Mouse (Mus musculus) Muller cell, postnatal 12 days (primary cell): ENCODE data around the gene Cldnd2.
A peak's percentile ranks its signal among the peaks of the same experiment; 100 is the strongest.
"Not testable (repeated sequence)": the region's sequence is repeated elsewhere in the genome, so short reads cannot be mapped to it uniquely, and the experiment has no call there.

Experiments
- DNase-seq: peaks from one replicate; pipeline ENCODE4 v3.0.0-alpha.2; 2015; ENCODE audit errors: inconsistent ontology term

Gene Cldnd2

DNA sequence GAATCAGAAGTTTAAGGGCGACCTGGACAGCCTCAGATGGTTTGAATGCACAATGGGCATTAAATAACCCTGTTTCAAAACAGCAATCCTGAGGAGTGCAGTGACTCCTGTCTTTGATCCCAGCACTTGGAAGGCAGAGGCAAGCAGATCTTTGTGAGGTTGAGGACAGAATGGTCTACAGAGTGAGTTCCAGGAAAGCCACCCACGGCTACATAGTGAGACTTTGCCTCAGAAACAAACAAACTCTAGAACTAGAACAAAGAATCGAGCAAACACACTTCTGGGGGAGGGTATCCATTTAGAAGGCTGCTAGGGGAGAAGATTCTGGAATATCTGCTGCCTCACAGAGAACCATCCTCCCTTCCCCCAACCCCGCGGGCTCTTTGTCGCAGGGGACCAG lies at the start of gene Cldnd2:
Gene Cldnd2 (plus strand): TSS at position 301 of the 400 bp plus-strand sequence.
- no peak for DNase-seq

DNA sequence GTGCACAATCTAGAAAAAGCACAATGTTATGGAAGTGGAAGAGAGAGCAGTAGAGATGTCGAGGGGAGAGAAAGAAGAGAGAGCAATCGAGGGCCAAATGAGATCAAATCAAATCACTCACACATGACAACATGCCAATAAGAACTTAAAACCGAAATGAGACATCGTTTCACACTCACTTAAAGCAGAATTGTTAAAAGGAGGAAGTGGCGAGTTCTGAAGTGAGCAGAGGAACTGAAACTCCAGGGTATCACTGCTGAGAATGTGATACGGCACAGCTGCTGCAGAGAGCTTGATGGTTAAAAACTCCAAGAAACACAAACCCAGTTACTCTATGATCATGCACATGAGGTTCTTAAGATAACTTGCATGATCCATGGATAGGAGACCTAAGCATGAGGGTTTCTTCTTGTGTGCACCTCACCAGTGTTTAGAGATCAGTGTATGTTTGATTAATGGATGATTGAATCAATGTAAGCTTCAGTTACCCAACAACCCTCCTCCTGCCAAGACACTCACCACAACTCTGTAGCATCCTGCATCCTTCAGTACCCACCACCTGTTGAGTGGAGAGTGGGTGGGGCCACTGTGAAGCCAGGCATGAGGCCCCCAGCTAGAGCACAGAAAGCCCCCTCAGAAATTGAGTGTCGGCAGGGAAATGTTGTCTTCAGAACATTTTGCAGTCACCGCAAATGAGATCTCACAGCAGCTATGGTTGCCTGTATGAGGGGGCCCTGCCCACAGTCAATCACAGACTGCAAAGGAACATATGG lies 48.0 kb upstream of the Cldnd2 start:
- DNase-seq = no peak

DNA sequence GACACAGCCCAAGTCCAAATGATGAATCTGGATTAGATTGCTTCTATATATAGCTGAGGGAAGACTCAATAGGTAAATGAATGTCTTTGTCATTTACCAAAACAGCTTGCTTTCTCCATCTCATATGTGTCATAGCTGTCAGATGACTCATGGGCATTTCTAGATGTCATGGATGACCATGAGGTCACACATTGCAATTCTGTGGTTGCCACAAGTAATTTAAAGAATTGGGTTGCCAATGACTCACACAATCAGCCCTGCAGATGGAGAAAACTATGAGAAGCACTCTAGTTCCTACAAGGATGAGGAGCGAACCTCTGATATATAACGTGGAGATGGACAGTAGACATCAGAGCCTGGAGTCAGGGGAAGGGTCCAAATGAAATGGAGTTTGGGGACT lies 41.1 kb upstream of the Cldnd2 start:
- DNase-seq = peak; percentile 77

DNA sequence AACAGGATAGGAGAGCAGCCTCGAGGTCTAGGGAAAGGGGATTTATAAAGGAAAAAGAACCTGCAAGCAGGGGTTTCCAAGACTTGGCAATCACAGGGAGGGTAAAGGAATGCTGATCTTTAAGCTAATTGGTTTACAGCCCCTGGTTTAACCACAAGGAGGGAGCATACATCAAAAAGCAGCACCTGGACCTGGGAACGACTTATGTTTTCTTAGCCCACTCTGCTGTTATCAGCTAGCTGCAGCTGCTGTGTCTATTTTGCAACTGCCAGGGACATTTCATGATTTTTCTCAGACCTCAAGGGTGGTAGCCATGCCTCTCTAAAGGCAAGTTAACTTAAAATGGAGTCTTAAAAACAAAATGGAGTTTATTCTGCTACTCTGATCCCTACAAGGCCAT lies 37.9 kb upstream of the Cldnd2 start:
- DNase-seq = no peak

DNA sequence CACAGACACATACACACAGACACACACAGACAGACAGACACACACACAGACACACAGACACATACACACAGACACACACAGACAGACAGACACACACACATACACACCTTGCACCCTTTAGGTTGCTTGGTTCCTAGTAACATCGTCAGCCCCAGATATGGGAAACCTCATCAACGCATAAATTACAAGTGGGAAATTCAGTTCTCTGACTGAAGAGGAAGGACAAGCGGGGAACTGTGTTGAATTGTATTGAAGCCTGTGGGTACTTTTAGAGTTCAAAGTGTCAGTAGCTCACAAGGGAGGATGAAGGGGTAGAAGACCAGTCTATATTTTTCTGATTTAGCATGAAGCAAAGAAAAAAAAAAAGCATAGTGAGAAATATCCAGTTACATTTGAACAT lies 33.0 kb upstream of the Cldnd2 start:
- no peak for DNase-seq

DNA sequence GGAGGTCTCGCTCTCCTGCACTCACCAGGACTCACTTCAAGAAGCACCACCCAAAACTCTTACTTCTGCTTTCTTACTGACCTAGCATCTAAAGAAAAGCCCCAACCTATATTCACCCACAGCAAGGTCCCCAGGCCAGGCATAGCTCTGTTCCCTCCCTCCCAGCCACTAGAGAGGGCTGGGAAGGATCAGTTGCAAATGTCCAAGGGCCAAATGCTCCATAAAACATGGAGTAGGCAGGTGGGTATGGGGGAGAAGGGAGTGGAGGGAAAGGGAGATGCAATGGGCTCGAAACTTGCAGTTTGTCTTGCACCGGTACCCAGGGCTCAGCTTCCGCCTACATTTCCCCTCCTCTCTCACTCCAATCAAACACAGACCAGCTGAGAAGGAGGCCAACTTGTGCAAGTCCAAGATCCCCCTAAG lies 32.4 kb upstream of the Cldnd2 start, which contains the start of gene Siglecg:
Gene Siglecg (plus strand): TSS at position 74 of the 423 bp plus-strand sequence.
- no peak for DNase-seq

DNA sequence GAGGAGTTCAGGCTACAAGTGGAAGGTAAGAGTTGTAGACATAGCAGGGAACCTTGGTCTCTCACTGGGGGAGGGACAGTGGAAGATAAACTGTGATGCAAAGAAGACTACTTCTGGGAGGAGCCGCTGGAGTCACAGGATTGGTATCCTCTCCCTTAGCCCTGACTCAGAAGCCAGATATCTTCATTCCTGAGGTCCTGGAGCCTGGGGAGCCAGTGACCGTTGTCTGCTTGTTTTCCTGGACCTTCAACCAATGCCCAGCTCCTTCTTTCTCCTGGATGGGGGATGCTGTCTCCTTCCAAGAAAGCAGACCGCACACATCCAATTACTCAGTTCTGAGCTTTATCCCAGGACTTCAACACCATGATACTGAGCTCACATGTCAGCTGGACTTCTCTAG lies 31.5 kb upstream of the Cldnd2 start:
- peak; percentile 40 for DNase-seq

DNA sequence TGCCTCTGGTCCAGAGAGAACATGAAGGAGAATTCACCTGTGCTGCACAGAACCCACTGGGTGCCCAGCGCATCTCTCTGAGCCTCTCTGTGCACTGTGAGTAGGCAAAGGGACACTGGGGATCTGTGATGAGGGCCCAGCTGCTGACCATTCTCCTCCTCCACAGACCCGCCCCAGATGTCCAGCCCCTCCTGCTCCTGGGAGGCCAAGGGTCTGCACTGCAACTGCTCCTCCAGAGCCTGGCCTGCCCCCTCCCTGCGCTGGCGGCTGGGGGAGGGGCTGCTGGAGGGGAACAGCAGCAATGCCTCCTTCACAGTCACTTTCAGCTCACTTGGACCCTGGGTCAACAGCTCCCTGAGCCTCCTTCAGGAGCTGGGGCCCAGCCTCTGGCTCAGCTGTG lies 28.9 kb upstream of the Cldnd2 start:
- not testable (repeated sequence) for DNase-seq

DNA sequence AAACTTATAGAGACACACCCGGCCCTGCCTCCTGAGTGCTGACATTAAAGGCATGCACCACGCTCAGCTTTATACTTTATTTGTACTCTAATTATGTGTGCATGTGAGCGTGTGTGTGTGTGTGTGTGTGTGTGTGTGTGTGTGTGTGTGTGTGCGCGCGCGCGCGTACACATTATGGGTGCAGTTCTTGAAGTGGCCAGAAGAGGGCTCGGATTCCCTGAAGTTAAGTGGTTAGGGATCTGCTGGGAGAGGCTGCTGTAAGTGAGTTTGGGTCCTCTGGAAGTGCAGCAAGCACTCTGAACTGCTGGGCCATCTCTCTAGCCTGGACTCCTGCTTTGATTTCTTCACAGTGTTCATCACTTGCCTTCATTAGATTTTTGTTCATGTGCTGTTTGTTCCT lies 23.3 kb upstream of the Cldnd2 start:
- DNase-seq = no peak

DNA sequence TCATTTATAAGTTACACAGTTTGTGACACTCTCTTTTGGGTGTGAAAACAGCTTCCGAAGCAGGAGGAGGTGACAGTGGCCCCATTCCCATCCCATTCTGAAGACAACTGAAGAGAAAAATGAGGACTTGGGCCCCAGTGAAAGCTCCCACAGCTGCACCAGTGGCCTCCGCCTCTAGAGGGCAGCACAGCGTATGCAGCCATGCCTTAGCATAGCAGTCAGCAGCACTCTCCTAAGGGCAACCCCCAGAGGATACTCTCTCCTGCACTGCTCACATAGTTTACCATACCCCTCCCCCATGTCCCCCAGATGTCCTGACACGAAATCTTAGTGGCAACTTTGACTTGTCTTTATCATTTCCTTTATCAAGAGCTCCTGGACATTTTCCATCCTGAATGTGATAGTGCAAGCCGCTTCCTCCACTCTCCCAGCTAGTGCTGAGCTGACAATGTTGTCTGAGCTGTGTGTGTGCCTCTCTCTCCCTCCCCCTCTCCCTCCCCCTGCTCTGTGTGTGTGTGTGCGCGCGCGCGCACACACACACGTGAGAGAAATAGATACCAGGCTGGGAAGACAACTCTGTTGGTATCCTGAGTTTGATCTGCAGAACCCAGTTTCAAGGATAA lies 17.5 kb upstream of the Cldnd2 start:
- DNase-seq = peak; percentile 72

DNA sequence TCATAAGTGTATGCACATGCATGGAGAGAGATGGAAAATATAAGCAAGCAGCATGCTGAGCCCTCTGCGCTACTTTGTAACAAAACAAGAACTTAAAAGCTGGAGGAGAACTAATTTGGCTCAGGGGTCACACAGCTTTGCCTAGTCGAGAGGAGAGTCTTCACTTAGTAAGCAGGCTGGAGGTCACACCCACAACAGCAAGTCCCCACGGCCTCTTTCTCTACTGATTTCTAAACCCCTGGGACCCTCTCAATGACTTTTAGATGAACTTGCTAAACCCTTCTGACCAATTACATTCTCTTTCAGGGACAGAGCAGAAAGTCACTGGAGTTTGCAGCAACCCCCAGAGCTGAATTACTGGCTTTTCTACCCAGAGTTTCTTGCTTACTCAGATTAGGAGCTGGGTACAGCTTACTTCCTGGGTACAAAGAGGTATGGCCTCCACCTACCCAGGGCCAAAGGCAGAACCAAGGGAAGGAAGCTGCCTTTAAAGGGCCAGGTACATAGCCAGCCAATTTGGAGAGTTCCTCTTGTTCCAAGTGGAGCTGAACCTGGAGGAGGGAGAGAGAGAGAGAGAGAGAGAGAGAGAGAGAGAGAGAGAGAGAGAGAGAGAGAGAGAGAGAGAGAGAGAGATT lies 16.5 kb upstream of the Cldnd2 start:
- DNase-seq = no peak

DNA sequence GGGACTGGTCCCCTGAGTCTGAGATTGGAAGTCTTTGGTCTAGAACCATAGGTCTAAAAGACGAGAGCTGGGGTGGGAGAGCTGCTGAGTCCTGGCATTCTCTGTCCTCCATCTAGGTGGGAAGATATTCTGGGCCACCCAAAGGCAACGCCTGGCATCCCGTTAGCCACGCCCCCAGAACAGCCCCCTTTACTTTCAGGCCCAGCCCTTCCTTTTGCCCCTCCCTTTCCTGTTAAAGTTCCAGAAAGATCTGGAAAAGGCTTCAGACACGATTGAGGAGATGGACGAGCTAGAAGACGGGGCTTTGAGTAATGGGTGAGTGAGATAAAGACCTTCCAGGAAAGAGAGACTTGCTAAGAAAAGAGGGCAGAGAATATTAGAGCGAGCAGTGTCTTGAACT lies 13.2 kb upstream of the Cldnd2 start, which contains the start of gene Lim2:
Gene Lim2 (plus strand): TSS at position 265 of the 400 bp plus-strand sequence.
- no peak for DNase-seq

DNA sequence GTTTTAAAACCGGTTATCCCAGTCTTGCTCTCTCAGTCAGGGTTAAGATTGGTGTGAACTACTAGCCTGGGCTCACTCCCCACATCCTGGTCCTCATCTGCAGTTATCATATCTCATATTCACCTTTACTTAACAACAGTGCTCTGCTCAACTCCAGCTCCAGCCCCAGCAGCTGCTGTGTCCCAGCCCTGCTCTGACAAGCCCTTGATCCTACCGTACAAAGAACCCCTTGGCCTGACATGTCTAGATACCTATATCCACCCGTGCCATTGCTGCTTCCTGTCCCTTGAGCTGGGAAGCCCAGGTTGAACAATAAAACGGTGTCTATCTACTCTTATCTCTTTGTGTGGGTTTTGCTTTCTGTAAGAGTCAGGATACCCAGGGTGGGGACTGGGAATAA lies 11.1 kb upstream of the Cldnd2 start:
- no peak for DNase-seq

DNA sequence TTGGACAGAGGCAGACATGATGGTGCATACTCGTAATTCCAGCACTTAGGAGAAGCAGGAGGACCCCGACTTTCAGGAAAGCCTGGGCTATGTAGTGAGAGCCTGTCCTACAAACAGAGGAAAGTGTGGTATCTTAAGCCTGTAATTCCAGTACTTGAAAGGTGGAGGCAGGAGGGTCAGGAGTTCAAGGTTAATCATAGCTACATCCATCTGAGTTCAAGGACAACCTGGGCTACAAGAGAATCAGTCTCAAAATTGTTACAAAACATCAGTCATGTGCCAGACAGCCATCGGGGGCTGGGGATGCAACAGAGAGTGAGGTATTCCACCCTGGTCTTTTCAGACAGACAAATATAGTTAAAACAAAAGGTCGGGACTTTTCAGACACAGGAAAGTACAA lies 7.7 kb upstream of the Cldnd2 start:
- no peak for DNase-seq

DNA sequence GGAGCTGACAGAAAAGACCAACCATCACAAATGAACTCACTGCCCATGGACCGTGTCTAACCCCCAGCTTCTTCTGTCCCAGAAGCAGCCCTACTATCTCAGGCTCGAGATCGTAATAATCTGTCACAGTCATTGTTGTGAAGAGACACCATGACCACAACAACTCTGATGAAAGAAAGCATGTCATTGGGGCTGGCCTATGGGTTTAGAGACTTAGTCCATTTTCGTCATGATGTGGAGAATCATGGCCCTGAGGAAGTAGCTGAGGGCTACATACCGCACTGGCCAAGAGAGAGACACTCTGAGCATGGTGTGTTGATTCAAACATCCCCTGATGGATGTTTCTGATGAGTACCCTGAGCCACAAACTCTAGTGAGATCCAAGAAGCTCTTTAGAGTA lies 5.9 kb upstream of the Cldnd2 start:
- no peak for DNase-seq

DNA sequence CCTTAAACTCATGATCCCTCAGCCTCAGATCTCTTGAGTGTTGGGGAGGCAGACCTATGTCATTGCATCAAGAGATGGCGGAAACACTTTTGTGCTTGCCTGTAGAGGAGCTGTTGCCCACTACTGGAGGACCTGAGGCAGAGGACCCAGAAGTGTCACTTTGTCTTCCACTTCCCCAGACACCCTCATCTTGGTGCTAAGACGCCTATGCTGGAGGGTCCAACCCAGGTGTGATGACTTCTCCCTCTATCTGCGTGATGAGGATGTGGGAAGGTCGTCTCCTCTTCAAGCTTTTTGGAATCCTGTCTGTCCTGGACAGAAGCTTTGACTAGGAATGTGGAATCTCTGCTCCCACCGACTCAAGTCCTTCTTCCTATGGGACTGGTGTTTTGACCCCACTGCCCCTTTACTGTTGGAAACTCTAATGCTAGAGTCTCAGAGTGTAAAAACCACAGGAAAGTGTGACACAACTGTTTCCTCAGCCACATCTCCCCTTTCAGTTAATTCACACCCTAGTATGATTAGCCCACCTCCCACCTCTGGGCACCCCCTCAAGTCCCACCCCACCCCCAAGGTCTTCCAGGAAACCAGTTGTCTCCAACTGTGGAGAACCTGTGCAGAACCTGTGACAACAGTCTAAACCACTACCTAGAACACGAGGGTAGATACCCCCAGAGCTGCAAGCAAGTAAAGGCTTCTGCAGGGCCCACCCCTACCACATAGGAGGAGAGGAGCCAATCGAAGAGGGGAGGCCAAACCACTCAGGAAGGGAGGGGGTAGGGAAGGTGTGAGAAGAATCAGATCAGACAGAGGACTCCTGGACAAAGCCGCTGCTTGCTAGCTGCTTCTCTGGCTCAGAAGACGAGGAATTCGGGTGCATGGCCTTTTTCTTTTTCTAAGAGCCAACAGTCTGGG lies 4.0 kb upstream of the Cldnd2 start, which contains the start of gene Nkg7:
Gene Nkg7 (plus strand): TSS at position 733 of the 915 bp plus-strand sequence.
- DNase-seq = no peak

DNA sequence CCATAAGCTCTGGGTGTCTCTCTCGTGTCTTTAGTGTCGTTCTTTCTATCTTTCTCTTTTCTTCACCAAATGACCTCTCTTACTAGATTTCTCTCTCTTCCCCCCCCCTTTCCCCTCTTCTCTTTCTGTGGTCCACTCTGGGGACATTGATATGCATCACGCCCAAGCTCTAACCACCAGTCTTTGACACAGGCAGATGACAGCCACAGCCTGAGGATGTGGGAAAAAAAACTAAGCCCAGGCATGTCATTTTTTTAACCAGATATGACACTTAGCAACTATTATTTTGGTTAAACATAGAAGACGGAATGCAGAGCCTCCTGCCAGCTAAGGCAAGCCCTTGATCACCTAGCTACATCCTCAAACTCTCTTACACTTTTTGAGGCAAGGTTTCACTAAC lies 2.0 kb upstream of the Cldnd2 start:
- no peak for DNase-seq

DNA sequence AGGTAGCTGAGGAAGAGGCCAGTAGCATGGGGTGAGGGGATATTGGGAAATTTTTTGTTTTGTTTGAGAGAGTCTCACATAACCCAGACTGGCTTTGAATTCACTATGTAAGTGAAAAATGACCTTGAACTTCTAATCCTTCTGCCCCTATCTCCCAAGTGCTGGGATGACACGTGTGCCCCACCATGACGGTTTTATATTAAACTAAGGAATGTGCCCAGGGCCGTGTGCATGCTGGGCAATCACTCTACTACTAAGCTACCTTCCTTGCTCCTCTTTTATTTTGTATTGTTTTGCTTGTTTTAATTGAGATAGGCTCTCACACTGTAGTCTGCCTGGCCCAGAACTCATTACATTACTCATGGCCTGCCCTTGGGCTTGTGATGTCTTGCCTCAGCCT lies 489 bp downstream of the Cldnd2 start:
- DNase-seq = no peak

DNA sequence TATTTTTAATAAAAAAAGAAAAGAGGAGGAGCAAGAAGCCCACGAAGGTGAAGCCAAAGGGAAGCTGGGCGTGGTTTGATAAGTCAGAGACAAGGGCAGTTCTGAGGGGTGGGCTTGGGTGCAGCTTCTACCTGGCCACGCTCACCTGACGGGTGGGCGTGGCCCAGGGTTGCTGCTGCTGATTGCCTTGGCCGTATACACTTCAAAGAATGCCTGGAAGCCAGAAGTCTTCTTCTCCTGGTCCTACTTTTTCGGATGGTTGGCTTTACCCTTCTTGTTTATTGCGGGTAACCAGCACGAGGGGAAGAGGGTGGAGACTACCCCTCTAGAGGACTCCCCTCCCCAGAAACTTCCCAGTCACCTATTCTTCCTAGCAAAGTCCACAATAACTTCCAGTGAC lies 2.1 kb downstream of the Cldnd2 start:
- DNase-seq = no peak

DNA sequence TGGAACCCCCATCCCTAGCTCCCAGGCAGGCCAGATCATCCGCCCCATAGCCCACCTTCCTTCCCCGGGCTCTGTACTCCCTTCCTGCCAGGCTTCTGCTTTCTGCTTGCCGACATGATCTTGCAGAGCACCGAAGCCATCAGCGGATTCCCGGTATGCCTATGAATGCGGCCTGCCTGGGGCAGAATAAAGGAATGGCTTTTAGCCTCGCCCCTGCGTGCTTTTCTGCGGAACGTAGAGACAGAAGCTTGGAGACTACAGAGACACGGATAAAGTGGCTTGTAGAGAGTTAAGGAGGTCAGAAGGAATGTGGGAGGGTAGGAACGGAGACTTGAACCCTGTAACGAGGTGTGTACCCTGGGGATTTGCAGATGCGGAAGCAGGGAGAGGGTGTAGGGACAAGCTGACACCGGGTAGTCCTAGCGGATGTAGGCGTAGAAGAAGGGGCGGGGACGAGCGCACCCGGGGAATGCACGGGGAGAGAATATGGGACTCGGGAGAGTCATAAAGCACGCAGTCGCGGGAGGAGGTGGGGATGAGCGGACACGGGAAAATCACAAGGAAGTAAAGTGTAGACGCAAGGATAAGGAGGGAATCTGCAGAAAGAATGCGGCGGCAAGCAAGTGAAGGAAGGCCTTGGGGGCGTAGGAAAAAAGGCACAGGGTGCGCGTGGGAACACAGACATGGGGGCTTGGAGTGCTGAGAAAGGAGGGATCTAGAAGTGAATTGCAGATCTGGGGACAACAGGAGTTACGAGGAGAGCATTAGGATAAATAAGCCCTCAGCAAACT lies 2.7 kb downstream of the Cldnd2 start:
- peak; percentile 86 for DNase-seq

DNA sequence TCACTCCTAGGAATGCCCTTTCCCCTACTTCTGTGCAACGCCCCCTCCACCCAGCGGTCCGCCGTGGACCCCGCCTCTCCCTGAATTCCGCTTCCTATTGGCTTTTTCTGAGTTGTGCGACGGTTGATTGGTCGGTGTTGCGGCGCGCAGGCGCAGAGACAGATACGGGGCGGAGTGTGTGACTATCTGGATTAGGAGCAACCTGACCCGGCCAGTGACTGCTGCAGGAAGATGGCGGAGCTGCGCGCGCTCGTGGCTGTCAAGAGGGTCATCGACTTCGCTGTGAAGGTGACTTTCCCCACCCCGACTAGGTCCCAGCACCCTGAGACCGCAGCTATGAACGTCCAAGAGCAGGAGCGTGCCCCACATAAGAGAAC lies 3.3 kb downstream of the Cldnd2 start, which contains the start of the genes Etfb and Gm45233:
Gene Etfb (plus strand): TSS at position 167 of the 377 bp plus-strand sequence.
Gene Gm45233 (plus strand): TSS at position 212 of the 377 bp plus-strand sequence.
- DNase-seq = peak; percentile 98
